Mouse (Mus musculus): ENCODE data around the gene Nostrin.

DNA sequence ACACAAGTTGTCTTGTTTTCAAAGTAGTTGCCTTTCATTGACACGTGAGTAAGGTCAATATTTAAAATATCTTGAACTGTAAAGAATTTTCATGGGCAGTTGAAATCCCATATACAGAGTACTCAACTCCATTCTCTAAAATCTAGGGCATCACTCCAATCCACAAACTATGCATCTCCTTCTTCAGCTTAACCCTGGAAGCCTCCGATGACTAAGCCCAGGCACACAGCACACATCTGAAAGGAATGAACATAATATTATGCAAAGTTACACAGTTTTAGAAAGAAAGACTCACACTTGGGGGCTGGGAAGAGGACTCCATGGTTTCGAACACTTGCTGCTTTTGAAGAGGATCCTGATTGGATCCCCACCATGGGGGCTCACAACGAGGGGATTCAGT, 13.9 kb upstream of the Nostrin start:
- no peak for TF ChIP-seq CTCF (IDR thresholded peaks at IDR 0.05; ENCODE audit: low read depth)
- no peak for TF ChIP-seq EP300 (IDR thresholded peaks at IDR 0.05; ENCODE audit: low read depth)

Measured in heart, postnatal 0 days (tissue).